Mouse (Mus musculus) olfactory bulb, adult 2 months (tissue): Measurements from ENCODE around the gene Ccn6. TPM values are rescaled to one million over a fixed set of nuclear protein-coding genes. Genes with fewer than 3 reads are reported as not detected.

Experiments used
- H3K27ac ChIP-seq: fragments of 200-500 bp; 2 replicates; pipeline ENCODE4 v1.5.1; 2012; ENCODE audit warnings: low read depth, low read length; ENCODE audit not compliant: insufficient read depth
- H3K4me1 ChIP-seq: fragments of 200-500 bp; 2 replicates; pipeline ENCODE4 v1.6.1; 2012; ENCODE audit warnings: low read length; ENCODE audit not compliant: control insufficient read depth, insufficient read depth
- H3K4me3 ChIP-seq: fragments of 200-500 bp; 2 replicates; pipeline ENCODE4 v1.5.1; 2012; ENCODE audit warnings: mild to moderate bottlenecking, low read depth, low read length, moderate library complexity; ENCODE audit not compliant: insufficient read depth
- CTCF ChIP-seq: fragments of 200-500 bp; IDR thresholded peaks from 2 replicates; pipeline ENCODE4 v1.5.1; 2012; ENCODE audit warnings: low read depth, mild to moderate bottlenecking, low read length, moderate library complexity; ENCODE audit not compliant: insufficient read depth
- POLR2A ChIP-seq: fragments of 200-500 bp; IDR thresholded peaks from 2 replicates; pipeline ENCODE4 v1.6.1; 2012; ENCODE audit warnings: mild to moderate bottlenecking, low read depth, low read length, moderate library complexity; ENCODE audit not compliant: insufficient read depth
- WGBS: fragments of 180-500 bp; shearing (Covaris S2); methylation state at CpG from one replicate; pipeline ENCODE4 v1.1.7; 2018; 5-methylcytosine and 5-hydroxymethylcytosine counted together
- polyA plus RNA-seq: library from polyadenylated mRNA; stranded (reverse); fragments of >200 nt; gene quantifications from 2 replicates; pipeline ENCODE4 v1.2.4, GENCODE M21; 2012; ENCODE audit warnings: low replicate concordance; ENCODE audit not compliant: missing spikeins, insufficient read depth, insufficient read length

Gene Ccn6
- polyA plus RNA-seq, 1 experiment, result not detected

- Histone ChIP-seq H3K4me1 (peaks cover 3% of the 10 kb centered on the region; the same call in 1 of the 2 replicates), H3K4me3 (no peak overlapping the region), H3K27ac (no peak overlapping the region)
- 41% methylated on average over 8 of the region's 8 CpGs for WGBS
- TF ChIP-seq POLR2A (no peak), CTCF (no peak)
Observed at GRCm38 (mm10) chr10:39184864-39185544, 21.4 kb upstream of the Ccn6 start.

DNA sequence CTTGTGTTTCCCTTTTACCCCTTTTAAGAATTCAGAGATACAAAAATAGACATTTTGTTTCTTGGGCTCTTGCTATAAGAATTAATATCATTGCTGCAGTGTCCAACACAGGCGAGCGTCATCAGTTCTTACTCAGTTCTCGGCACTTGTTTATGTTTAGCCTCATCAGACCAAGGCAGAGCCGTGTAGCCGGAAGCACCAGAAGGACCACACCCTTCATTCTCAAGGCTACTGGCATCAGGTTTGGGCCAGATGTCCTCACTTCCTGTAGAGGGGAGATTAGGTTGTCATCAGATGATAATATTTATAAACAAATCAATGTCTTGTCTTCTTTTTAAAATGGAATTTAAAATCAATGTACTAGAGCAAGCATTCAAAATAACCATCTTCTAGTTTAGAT, 13.4 kb upstream of the Ccn6 start:
- Histone ChIP-seq H3K4me3 (no peak overlapping the region), H3K27ac (no peak overlapping the region), H3K4me1 (peaks cover 9% of the 10 kb centered on the region)
- TF ChIP-seq POLR2A (no peak), CTCF (no peak)
- WGBS, result 88% methylated on average over 5 of the region's 5 CpGs

DNA sequence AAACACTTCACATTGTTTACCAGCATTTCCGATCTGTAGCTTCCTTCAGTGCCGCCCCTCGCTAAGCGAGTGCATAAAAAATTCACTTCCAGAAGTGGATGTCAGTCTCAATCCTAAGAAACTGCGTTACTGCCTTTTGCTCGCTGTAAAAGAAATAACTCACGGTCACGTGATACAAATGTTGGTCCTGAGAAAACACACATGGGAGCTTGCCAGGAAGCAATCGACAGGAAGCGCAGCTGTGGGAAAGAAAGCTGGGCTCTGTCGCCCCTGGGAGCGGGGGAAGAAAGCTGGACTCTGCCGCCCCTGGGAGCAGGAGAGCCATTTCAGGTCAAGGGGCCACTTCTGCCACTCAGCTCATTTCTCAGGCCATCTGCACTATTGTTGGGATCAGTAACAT, 9.5 kb upstream of the Ccn6 start:
- Histone ChIP-seq H3K4me3 (no peak overlapping the region), H3K4me1 (peaks cover 18% of the 10 kb centered on the region), H3K27ac (0 out of 2 replicates have a peak overlapping the region, but pooled peaks have one; percentile 9)
- WGBS, result 12% methylated on average over 13 of the region's 13 CpGs
- TF ChIP-seq CTCF, result no peak
- no peak for TF ChIP-seq POLR2A

DNA sequence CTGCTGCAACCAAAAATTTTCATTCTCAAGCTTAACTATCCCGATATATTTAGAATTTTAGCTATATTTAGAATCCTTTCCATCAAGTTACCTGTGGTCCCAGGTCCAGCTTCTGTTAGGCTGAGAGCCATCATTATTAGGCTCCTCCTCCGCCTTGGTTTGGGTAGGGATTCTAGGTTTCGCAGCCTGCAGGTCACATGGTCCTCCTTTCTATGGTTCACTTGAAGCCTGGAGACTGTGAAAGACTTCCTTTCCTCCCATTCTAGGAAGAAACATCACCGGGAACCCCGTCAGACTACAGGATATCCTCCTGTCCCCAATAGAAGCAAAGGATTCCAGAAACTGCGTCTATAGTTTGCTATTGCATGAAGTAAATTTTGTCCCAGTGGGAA, 8.9 kb upstream of the Ccn6 start:
- H3K4me1 ChIP-seq, result peaks cover 18% of the 10 kb centered on the region
- WGBS, result 63% methylated on average over 6 of the region's 6 CpGs
- H3K4me3 ChIP-seq, result no peak overlapping the region
- H3K27ac ChIP-seq, result 0 out of 2 replicates have a peak overlapping the region, but pooled peaks have one; percentile 9
- no peak for TF ChIP-seq CTCF
- TF ChIP-seq POLR2A, result no peak

GRCm38 (mm10) chr10:39171603-39172539, 8.3 kb upstream of the Ccn6 start:
- 8% methylated on average over 26 of the region's 26 CpGs for WGBS
- TF ChIP-seq POLR2A (no peak), CTCF (peak; percentile 52; the same call in 1 of the 2 replicates)
- H3K27ac ChIP-seq, result peak overlapping the region; percentile 97

DNA sequence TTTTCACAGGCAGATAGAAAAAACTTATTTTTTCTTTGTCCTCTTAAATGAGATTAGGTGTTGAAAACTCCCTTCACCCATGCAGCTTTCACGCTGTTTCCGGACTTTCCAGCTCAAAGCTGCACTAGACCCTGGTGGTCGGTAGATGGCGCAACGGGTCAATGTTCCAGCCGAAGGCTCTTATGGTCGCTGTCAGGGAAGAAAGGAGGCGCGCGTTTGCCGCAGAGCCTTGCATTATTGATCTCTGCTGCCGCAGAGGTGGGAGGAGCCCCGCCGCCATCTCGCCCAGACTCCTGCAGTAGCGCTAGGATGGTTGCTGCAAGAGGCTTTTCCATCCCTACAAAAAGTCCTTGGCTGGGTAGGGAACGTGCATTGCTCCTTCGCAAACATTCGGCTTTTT, 7.5 kb upstream of the Ccn6 start:
- Histone ChIP-seq H3K4me1 (peaks cover 18% of the 10 kb centered on the region), H3K4me3 (peak overlapping the region; percentile 67), H3K27ac (peak overlapping the region; percentile 97)
- under 1% methylated on average over 19 of the region's 19 CpGs for WGBS
- TF ChIP-seq CTCF (peak; percentile 88), POLR2A (peak; percentile 61)

More at GRCm38 (mm10) chr10:39171603-39172539, 8.3 kb upstream of the Ccn6 start:
- Histone ChIP-seq H3K4me1 (peaks cover 18% of the 10 kb centered on the region), H3K4me3 (peak overlapping the region; percentile 67)

- TF ChIP-seq CTCF (no peak), POLR2A (no peak)
- Histone ChIP-seq H3K4me3 (no peak overlapping the region), H3K4me1 (peaks cover 18% of the 10 kb centered on the region), H3K27ac (no peak overlapping the region)
- WGBS, result 7% methylated on average over 6 of the region's 6 CpGs
Observed at GRCm38 (mm10) chr10:39170706-39171105, 7.1 kb upstream of the Ccn6 start.

- peak; percentile 59; the same call in 1 of the 2 replicates for TF ChIP-seq CTCF
- TF ChIP-seq POLR2A, result no peak
- Histone ChIP-seq H3K27ac (no peak overlapping the region), H3K4me1 (peaks cover 18% of the 10 kb centered on the region), H3K4me3 (peak overlapping the region; percentile 9; the same call in 1 of the 2 replicates)
- WGBS, result 3% methylated on average over 8 of the region's 8 CpGs
Observed at GRCm38 (mm10) chr10:39170181-39170580, 6.6 kb upstream of the Ccn6 start.
